Comparison of ENCODE assay signal across 8 mouse cellular contexts in genomic region chr1:180330145-180330706, GRCm38 (mm10). TPM values are rescaled to one million over a fixed set of nuclear protein-coding genes. Genes with fewer than 3 reads are reported as not detected.
DNase-seq lines count a peak whose midpoint lies in the region; ATAC-seq lines count a peak whose summit lies in the region.

Itpkb (plus strand) TSS chr1:180330485.

- H3K9ac ChIP-seq in limb, embryonic 11.5 days (ENCODE audit: low read length): peak within 1 kb of the TSS; percentile 93
- peak within 1 kb of the TSS; percentile 73 for H3K9ac ChIP-seq in midbrain, embryonic 11.5 days (ENCODE audit: low read length)

- peaks cover 2% of the 10 kb centered on the region; the same call in 1 of the 2 replicates for H3K36me3 ChIP-seq in limb, embryonic 11.5 days (ENCODE audit: control insufficient read depth, insufficient read depth, low read length)
- no peaks in the 10 kb centered on the region for H3K36me3 ChIP-seq in midbrain, embryonic 11.5 days (ENCODE audit: control insufficient read depth, insufficient read depth, low read length)
- peaks cover 9% of the 10 kb centered on the region for H3K36me3 ChIP-seq in splenic B cell, adult 2 months (ENCODE audit: control insufficient read depth, insufficient read depth, low read length, poor library complexity, severe bottlenecking)

- intact Hi-C loops in gastrocnemius, postnatal 36 days (cut with DNase I): loop anchor here (5.0 kb wide), 2 partner anchors 53 to 77 kb away; no protein-coding TSS in a partner anchor

- H3K4me3 ChIP-seq in limb, embryonic 11.5 days (ENCODE audit: low read depth, low read length): peak within 1 kb of the TSS; percentile 74
- peak within 1 kb of the TSS; percentile 58 for H3K4me3 ChIP-seq in midbrain, embryonic 11.5 days (ENCODE audit: low read depth, low read length)

- H3K4me2 ChIP-seq in limb, embryonic 11.5 days (ENCODE audit: low read depth, severe bottlenecking): peak within 1 kb of the TSS; percentile 99
- H3K4me2 ChIP-seq in midbrain, embryonic 11.5 days: peak within 1 kb of the TSS; percentile 88

- 2% methylated on average over 19 of the region's 19 CpGs for WGBS in limb, embryonic 11.5 days
- WGBS in midbrain, embryonic 11.5 days: 1% methylated on average over 19 of the region's 19 CpGs

- H3K9me3 ChIP-seq in limb, embryonic 11.5 days (ENCODE audit: control insufficient read depth, low read length): no peaks in the 10 kb centered on the region
- H3K9me3 ChIP-seq in midbrain, embryonic 11.5 days (ENCODE audit: control insufficient read depth, low read length): no peaks in the 10 kb centered on the region

- peak; percentile 36 for DNase-seq in cerebellum, adult 9-11 months
- DNase-seq in c-Kit-positive CD71-negative TER-119-negative erythroid progenitor cells, embryonic 14.5 days (ENCODE audit: low read depth): peak; percentile 58
- peak; percentile 57 to 61 for DNase-seq in gastrocnemius, postnatal 36 days
- DNase-seq in limb, embryonic 11.5 days (ENCODE audit: low spot score): peak; percentile 78
- no peak for DNase-seq in midbrain, embryonic 11.5 days (ENCODE audit: low spot score, missing footprints)
- DNase-seq in splenic B cell, adult 2 months (ENCODE audit: low read depth, low spot score): peak; percentile 91

- peaks cover 20% of the 10 kb centered on the region for H3K4me1 ChIP-seq in limb, embryonic 11.5 days (ENCODE audit: control insufficient read depth, insufficient read depth, low read length)
- H3K4me1 ChIP-seq in midbrain, embryonic 11.5 days (ENCODE audit: control insufficient read depth, insufficient read depth, low read length): peaks cover 16% of the 10 kb centered on the region

- peak within 1 kb of the TSS; percentile 92 for H3K27ac ChIP-seq in limb, embryonic 11.5 days (replicated peaks; ENCODE audit: low read depth, low read length)
- H3K27ac ChIP-seq in midbrain, embryonic 11.5 days (ENCODE audit: low read depth, low read length): peak within 1 kb of the TSS; percentile 20; the same call in 1 of the 2 replicates

- no peak for ATAC-seq in cerebellum, adult (ENCODE audit: insufficient number of reproducible peaks, low FRiP score, low TSS enrichment)
- ATAC-seq in inflammation-experienced regulatory T-cells, adult 6 months: peak; percentile 78
- peak; percentile 46 for ATAC-seq in limb, embryonic 11.5 days (ENCODE audit: insufficient number of reproducible peaks, low FRiP score, low TSS enrichment, low read depth)
- ATAC-seq in midbrain, embryonic 11.5 days (ENCODE audit: low FRiP score): peak; percentile 54; the same call in 1 of the 2 replicates

- 0 out of 2 replicates have a peak, but pooled peaks cover 5% of the 10 kb centered on the region for H3K27me3 ChIP-seq in limb, embryonic 11.5 days (ENCODE audit: control insufficient read depth, insufficient read depth, low read length)
- H3K27me3 ChIP-seq in midbrain, embryonic 11.5 days (ENCODE audit: control insufficient read depth, insufficient read depth, low read length): peaks cover 18% of the 10 kb centered on the region
- H3K27me3 ChIP-seq in splenic B cell, adult 2 months (ENCODE audit: control insufficient read depth, insufficient read depth, low read length, poor library complexity, severe bottlenecking): no peaks in the 10 kb centered on the region

RNA-seq across cellular contexts. Expression of gene Itpkb, which starts in this region (rescaled TPM):
- total RNA-seq in gastrocnemius, postnatal 36 days (2021): 10 to 100 TPM; 16.0 to 18.2 TPM
- 10 to 100 TPM; 25.3 to 58.2 (median 55.2) TPM for polyA plus RNA-seq in inflammation-experienced regulatory T-cells, adult 6 months (2017; shearing (Covaris generic))
- polyA plus RNA-seq in limb, embryonic 11.5 days (2014; fragmentation: Nextera tagmentation; extraction: Ambion mirVana): 7.1 and 7.2 TPM in 2 replicates
- 1.9 and 2.0 TPM in 2 replicates for polyA plus RNA-seq in midbrain, embryonic 11.5 days (2014; fragmentation: Nextera tagmentation; extraction: Ambion mirVana)
